In genomic region chr1:40000476-40000875, GRCm38 (mm10) we compare ENCODE assay signal across 15 mouse cellular contexts.
A peak's percentile ranks its signal among the peaks of the same experiment; 100 is the strongest.
DNase-seq lines count a peak whose midpoint lies in the region; ATAC-seq and TF ChIP-seq lines count a peak whose summit lies in the region.
"Had no signal": no experiment of that assay in that cellular context is flagged by ENCODE, and none has a peak within 500 bp of the region (broad histone marks: within the 10 kb centered on the region; RNA-seq: fewer than 3 reads in every experiment).

No protein-coding gene starts in this region.

- intact Hi-C loops in left cerebral cortex, postnatal 36 days (cut with DNase I), result no loop called here

- no peaks in the 10 kb centered on the region for H3K4me1 ChIP-seq in hindbrain, postnatal 0 days (ENCODE audit: insufficient read depth, low read length)
- no peaks in the 10 kb centered on the region for H3K4me1 ChIP-seq in hindbrain, embryonic 12.5 days
- H3K4me1 ChIP-seq in lung, postnatal 0 days (ENCODE audit: insufficient read depth, low read depth, low read length), result no peaks in the 10 kb centered on the region
- H3K4me1 ChIP-seq: forebrain, embryonic 13.5 days; lung, embryonic 15.5 days had no signal

- 0 out of 2 replicates have a peak, but pooled peaks have one; percentile 10 for ATAC-seq in hindbrain, postnatal 0 days
- no peak; the same call in 1 of the 2 replicates for ATAC-seq in hindbrain, embryonic 12.5 days (ENCODE audit: low FRiP score)
- ATAC-seq in lung, postnatal 0 days, result no peak
- ATAC-seq: activated CD4-positive, CD25-positive, alpha-beta regulatory T cell, adult 4 months; CD4-positive, CD25-positive, alpha-beta regulatory T cell, adult 4 months; forebrain, embryonic 13.5 days; inflammation-experienced regulatory T-cells, adult 6 months had no signal

- no peak overlapping the region for H3K4me3 ChIP-seq in hindbrain, postnatal 0 days (ENCODE audit: low read length)
- H3K4me3 ChIP-seq in hindbrain, embryonic 12.5 days, result no peak overlapping the region
- H3K4me3 ChIP-seq in lung, postnatal 0 days (ENCODE audit: low read depth, low read length), result no peak overlapping the region
- H3K4me3 ChIP-seq: forebrain, embryonic 13.5 days; heart, adult 2 months; lung, embryonic 15.5 days had no signal

- H3K4me2 ChIP-seq in hindbrain, postnatal 0 days (ENCODE audit: low read depth, low read length), result no peak overlapping the region
- no peak overlapping the region for H3K4me2 ChIP-seq in hindbrain, embryonic 12.5 days (replicated peaks)
- H3K4me2 ChIP-seq in lung, postnatal 0 days (replicated peaks; ENCODE audit: low read depth, low read length), result no peak overlapping the region
- H3K4me2 ChIP-seq: forebrain, embryonic 13.5 days; lung, embryonic 15.5 days had no signal

- peaks cover 52% of the 10 kb centered on the region for H3K36me3 ChIP-seq in hindbrain, postnatal 0 days (ENCODE audit: insufficient read depth, low read length)
- H3K36me3 ChIP-seq in hindbrain, embryonic 12.5 days, result peaks cover 90% of the 10 kb centered on the region
- peaks cover 44% of the 10 kb centered on the region for H3K36me3 ChIP-seq in lung, postnatal 0 days (ENCODE audit: insufficient read depth, low read length)

- H3K9me3 ChIP-seq in hindbrain, postnatal 0 days (ENCODE audit: low read length), result no peaks in the 10 kb centered on the region
- no peaks in the 10 kb centered on the region for H3K9me3 ChIP-seq in hindbrain, embryonic 12.5 days (replicated peaks)
- no peaks in the 10 kb centered on the region for H3K9me3 ChIP-seq in lung, postnatal 0 days (ENCODE audit: low read length)
- H3K9me3 ChIP-seq: forebrain, embryonic 13.5 days; lung, embryonic 15.5 days had no signal

- no peak for DNase-seq in hindbrain, postnatal 0 days (ENCODE audit: low spot score)
- DNase-seq in left cerebral cortex, adult 18-20 months (ENCODE audit: low spot score in 2 of 2), result peak; percentile 40 to 53
- DNase-seq in left cerebral cortex, postnatal 36 days (ENCODE audit: low spot score in 2 of 2), result no peak
- DNase-seq in thymus, postnatal 4 days, result peak; percentile 7
- no peak for DNase-seq in thymus, postnatal 25 days
- no peak for DNase-seq in lung, postnatal 0 days (ENCODE audit: low spot score)
- DNase-seq: adrenal gland, postnatal 25 days had no signal

- no peaks in the 10 kb centered on the region for H3K27me3 ChIP-seq in hindbrain, postnatal 0 days (ENCODE audit: insufficient read depth, low read length)
- H3K27me3 ChIP-seq in hindbrain, embryonic 12.5 days, result no peaks in the 10 kb centered on the region
- no peaks in the 10 kb centered on the region for H3K27me3 ChIP-seq in lung, postnatal 0 days (replicated peaks; ENCODE audit: insufficient read depth, low read length)
- H3K27me3 ChIP-seq: forebrain, embryonic 13.5 days; lung, embryonic 15.5 days had no signal

- no peak overlapping the region for H3K9ac ChIP-seq in hindbrain, postnatal 0 days (replicated peaks; ENCODE audit: low read length)
- H3K9ac ChIP-seq in hindbrain, embryonic 12.5 days, result no peak overlapping the region
- no peak overlapping the region for H3K9ac ChIP-seq in lung, postnatal 0 days (replicated peaks; ENCODE audit: low read depth)
- H3K9ac ChIP-seq: forebrain, embryonic 13.5 days; lung, embryonic 15.5 days had no signal

- no peak for TF ChIP-seq EP300 in lung, postnatal 0 days (IDR thresholded peaks at IDR 0.05)

- TF ChIP-seq CTCF in hindbrain, postnatal 0 days (IDR thresholded peaks at IDR 0.05; ENCODE audit: low read depth), result peak; percentile 5; the same call in 1 of the 2 replicates
- TF ChIP-seq CTCF in lung, postnatal 0 days (IDR thresholded peaks at IDR 0.05), result no peak

- WGBS in hindbrain, postnatal 0 days, result 70% methylated on average over 16 of the region's 16 CpGs
- WGBS in hindbrain, embryonic 12.5 days, result 76% methylated on average over 16 of the region's 16 CpGs
- WGBS in lung, postnatal 0 days, result 78% methylated on average over 16 of the region's 16 CpGs

- no peak overlapping the region for H3K27ac ChIP-seq in hindbrain, postnatal 0 days
- H3K27ac ChIP-seq in hindbrain, embryonic 12.5 days, result no peak overlapping the region
- H3K27ac ChIP-seq in lung, postnatal 0 days (ENCODE audit: low read length), result no peak overlapping the region
- H3K27ac ChIP-seq: forebrain, embryonic 13.5 days; heart, adult 2 months; lung, embryonic 15.5 days; stomach, postnatal 0 days had no signal

Comparison
In these comparisons a context has a peak if more than half of its experiments do, and no peak if none do; other contexts are left out.
1. DNase-seq: peak in left cerebral cortex, adult 18-20 months (2 of 2) and thymus, postnatal 4 days (single experiment); none in hindbrain, postnatal 0 days (single experiment), left cerebral cortex, postnatal 36 days (0 of 2), thymus, postnatal 25 days (single experiment) and lung, postnatal 0 days (single experiment).